Mouse (Mus musculus): ENCODE measurements around the gene Tmem50b. TPM values are rescaled to one million over a fixed set of nuclear protein-coding genes. Genes with fewer than 3 reads are reported as not detected.

Tmem50b gene
- polyA plus RNA-seq, 1 experiment, result 96.4 TPM

DNA sequence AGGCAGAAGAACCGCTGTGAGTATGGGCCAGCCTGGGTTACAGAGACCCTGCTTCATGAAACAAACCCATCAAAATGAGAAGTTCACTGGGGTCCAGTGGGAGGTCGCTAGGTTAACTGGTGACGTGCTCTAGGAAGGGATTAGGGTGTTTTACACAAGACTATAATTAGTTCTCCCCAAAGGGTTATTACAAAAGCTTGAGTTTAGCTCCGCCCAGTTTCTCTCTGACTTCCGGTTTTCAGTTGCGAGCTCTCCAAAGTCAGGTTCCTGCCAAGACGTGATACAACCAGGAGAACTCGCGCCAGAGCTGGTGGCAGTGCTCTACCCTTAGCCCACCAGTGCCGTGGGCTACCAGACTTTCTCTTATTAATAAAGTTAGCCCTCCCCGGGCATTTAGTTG is 13.6 kb upstream of the Tmem50b start:
- DNase-seq (ENCODE audit: extremely low spot score in 1 of 2, low spot score in 1 of 2), result no peak

DNA sequence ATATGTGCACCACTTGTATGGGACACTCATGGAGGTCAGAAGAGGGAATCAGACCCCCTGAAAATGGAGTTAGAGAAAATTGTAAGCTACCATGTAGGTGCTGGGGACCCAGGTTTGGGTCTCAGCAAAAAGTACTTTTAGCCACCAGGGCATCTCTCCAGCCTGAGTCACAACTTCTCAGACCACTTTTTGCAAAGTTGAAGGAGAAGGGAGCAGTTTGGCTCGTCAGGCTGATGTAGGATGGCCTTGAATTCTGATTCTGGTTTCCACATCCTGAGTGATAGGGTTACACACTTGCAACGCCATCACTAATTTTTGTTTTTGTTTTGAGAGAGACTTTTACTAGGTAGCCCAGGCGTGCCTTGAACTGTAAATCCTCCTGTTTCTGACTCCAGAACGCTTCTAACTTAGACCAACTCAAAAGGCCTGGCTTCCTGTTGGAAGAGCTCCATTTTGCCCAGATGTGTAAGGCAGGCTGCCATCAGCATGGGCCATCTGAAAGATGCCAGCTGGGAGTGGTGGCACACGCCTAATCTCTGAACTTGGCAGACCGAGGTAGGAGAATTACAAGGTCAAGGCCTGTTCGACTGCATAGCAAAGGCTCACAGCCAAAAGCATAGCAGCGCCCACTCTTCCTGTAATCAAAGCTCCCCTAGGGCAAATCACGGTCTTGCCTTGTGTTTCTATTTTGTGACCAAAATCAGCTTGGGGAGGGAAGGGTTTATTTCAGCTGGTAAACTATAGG is 12.1 kb upstream of the Tmem50b start:
- no peak for DNase-seq (ENCODE audit: extremely low spot score in 1 of 2, low spot score in 1 of 2)

DNA sequence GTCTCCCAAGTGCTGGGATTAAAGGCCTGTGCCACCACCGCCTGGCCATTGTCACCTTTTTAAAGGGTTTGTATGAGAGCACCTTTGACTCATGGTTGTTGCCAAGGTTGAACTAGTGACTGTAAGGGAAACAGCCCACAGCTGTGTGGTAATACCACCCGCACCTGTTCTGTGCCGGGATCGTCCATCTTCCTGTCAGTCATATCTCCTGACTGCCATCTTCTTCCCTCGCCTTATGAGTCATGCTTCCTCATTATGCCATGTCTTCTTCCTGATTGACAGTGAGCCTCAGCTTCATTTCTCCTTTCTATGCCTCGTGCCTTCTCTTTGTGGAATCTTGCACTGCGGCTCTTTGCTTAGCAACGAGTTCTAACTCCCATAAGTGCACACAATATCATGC is 9.4 kb upstream of the Tmem50b start:
- no peak for DNase-seq (ENCODE audit: extremely low spot score in 1 of 2, low spot score in 1 of 2)

DNA sequence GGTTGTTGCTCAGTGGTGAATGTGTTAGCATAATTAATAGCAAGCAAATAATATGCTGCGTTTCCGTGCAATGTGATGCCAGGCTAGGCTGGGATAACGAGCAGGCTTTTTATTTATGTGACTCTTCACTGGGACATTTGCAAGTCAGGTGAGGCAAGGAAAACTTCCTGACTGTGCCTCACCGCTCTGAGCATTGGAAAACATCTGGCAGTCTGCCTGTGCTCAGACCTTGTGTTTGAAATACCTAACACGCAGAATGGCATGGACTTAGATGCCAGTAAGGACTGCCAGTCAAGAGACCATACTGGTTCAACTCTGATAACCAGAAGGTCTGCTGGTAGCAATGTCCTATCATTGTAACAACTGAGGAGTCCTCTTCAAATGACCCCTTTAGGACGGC is 7.6 kb upstream of the Tmem50b start:
- no peak for DNase-seq (ENCODE audit: extremely low spot score in 1 of 2, low spot score in 1 of 2)

DNA sequence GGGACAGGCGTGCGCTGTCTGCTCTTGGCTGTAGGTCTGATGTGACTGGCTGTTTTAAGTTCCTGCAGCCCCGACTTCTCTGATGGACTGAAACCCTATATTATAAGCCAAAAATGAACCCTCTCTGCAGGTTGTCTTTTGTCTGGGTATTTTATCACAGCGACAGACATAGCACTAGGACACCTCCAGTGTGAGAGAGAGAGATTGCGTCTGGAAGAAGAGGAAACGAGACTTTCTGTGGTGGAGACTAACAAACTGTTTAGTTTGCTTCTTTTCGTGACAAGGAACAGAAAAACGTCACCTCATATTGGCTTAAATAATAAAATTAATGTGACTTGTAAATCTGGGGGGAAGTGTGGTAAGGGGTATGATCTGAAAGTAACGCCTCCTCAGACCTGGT is 4.1 kb upstream of the Tmem50b start:
- DNase-seq (ENCODE audit: extremely low spot score in 1 of 2, low spot score in 1 of 2), result no peak

DNA sequence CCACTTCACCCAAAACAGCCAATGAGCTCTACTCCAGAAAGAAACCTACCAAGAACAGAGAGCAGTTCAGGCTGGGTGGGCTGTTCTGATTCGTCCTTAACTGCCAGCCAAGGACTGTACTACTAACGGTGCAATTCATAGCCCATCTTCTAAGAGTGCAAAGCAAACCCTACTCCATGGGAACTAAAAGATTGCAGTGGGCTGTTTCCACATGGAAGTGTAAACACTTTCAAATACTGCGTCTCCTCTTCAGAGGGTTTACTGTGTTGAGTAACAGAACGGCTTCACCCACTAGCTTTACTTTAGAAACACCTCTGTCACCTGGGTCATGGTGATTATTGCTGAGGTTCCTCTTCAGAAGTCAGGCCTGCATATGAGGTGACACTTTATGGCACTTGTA is 3.5 kb upstream of the Tmem50b start:
- no peak for DNase-seq (ENCODE audit: extremely low spot score in 1 of 2, low spot score in 1 of 2)

DNA sequence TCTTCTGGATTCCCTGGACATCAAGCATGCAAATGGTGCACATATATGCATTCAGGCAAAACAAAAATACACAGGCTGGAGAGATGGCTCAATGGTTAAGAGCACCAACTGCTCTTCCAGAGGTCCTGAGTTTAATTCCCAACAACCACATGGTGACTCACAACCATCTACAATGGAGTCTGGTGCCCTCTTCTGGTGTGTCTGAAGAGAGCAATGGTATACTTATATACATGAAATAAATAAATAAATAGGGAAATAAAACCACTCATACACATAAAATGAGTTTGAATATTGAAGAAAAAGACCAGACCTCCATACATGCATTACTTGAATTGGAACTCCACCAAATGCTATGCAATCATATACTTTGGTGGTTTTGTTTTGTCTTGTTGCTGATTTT is 1.6 kb upstream of the Tmem50b start:
- DNase-seq (ENCODE audit: extremely low spot score in 1 of 2, low spot score in 1 of 2), result no peak

DNA sequence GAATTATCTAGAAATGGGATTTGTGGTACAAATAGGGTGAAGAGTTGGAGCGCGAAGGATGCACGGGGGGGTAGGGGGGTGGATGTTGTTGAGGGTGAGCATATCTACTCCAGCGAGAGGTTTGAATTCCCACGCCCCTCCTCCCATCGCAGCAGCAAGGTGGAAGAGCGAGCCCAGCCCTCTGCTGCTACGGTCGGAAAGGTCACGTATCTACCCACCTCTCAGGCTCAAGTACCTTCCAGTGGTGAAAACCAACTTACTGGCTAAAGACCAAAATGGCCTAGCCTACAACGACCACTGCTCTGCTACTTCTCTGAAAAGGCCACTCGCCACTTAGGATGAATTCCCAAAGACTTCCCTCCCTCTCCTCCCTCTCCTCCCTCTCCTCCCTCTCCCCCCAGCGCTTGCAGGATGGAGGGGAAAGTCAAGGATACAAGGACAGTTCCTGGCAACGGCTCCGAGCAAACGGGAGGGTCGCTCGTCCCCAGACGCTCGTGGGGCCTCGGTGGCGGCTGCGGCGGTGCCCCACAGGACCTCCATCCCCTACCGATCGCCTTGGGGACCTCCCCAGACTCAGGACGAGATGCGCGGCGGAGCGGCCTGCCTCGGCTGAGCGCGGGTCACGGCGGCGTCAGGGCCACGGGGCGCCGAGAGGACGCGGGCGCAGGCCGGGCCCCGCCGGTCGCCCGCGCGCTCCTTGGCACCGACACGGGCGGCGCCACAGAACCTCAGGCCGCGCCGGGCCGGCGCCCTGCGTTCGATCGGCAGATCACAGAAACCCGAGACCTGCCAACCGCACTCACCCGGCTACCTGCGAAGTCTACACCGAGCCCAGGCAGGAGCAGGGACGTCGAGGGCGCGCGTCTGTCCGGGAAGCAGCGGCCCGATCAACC is 575 bp downstream of the Tmem50b start:
- DNase-seq (ENCODE audit: extremely low spot score in 1 of 2, low spot score in 1 of 2), result peak in 1 of 2 experiments; percentile 21

DNA sequence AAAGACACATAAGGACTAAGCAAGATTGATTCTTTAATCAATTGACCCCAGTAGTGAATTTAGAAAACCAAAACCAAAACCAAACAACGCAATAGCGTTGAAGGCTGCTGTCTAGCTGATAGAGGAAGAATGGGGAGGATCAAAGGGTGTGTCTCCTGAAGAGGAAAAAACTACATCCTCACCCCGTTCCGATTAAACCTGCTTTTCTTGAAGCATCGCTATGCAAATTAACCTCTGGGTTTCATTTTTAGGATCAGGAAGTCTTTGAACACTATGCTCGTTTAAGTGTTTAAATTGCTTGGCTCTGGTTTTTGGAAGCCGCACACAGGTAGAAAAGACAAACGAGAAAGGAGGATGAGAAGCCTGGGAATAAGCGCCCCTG is 1.2 kb downstream of the Tmem50b start:
- DNase-seq (ENCODE audit: extremely low spot score in 1 of 2, low spot score in 1 of 2), result no peak

DNA sequence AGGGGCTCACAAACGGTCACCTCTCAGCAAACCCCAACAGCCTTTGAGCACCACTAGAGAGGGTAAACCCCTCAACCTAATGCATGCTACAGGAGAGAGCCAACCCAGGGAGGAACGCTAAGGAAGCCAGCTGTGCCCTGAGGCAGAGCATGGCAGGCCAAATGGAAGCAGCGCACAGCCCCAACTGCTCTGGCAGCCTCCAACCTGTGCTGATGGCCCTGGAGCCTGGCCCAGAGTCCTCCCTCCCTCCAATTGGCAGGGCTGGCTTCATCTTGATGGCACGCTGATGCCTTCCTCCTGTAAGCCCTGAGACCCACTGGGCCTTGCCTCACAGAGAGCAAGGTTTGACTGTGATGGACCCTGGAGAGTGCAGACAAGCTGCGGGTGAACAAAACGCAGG is 2.5 kb downstream of the Tmem50b start:
- DNase-seq (ENCODE audit: extremely low spot score in 1 of 2, low spot score in 1 of 2), result peak in 1 of 2 experiments; percentile 25

DNA sequence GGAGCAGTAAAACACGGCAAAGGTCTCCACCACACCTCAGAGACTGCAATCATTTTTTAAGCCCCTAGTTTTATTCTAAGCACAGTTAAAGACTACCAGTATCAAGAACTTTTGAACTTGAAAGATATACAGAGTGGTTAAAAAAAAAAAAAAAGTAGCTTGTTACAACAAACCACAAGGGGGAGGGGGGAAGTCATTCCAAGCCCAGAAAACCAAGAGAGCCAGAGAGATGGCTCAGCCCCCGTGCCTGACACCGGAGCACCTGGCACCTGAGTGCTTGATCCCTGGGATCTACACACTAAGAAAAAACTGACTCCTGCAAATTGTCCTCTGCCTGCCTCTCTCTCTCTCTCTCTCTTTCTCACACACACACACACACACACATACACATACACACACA is 4.3 kb downstream of the Tmem50b start:
- no peak for DNase-seq (ENCODE audit: extremely low spot score in 1 of 2, low spot score in 1 of 2)

DNA sequence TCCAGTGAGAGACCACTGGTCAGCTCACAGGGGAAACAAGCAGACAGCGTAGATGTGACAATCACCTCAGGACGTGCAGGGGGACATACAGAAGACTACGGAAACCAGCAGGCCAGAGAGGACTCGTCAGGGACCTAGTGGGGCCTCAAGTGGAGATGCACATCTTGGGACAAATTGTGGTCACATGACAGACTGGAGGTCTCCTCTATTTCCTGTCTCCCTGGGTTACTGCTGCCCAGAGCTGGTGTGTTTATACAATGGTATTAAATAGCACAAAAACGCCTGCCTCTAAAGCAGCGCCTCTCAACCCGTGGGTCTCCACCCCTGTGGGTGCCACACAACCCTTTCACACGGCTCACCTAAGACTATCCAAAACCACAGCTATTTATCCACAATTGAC is 5.4 kb downstream of the Tmem50b start:
- DNase-seq (ENCODE audit: extremely low spot score in 1 of 2, low spot score in 1 of 2), result no peak

DNA sequence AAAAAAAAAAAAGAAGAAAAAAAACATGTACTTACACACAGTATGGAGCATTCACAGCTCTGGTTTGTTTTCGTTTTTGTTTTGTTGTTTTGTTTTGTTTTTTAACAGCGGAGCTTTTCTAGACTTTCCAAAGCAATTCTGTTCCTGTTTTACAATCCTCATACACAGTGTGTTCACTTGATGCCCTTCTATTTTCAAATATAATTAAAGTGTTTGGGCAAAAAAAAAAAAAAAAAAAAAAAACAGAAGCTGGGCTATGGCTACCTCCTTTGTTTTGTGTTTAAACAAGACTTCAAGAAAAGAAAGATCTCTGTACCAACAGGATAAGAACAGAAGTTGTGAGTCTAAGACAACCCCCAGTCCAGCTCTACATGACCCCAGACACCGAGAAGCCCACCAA is 8.9 kb downstream of the Tmem50b start:
- no peak for DNase-seq (ENCODE audit: extremely low spot score in 1 of 2, low spot score in 1 of 2)

DNA sequence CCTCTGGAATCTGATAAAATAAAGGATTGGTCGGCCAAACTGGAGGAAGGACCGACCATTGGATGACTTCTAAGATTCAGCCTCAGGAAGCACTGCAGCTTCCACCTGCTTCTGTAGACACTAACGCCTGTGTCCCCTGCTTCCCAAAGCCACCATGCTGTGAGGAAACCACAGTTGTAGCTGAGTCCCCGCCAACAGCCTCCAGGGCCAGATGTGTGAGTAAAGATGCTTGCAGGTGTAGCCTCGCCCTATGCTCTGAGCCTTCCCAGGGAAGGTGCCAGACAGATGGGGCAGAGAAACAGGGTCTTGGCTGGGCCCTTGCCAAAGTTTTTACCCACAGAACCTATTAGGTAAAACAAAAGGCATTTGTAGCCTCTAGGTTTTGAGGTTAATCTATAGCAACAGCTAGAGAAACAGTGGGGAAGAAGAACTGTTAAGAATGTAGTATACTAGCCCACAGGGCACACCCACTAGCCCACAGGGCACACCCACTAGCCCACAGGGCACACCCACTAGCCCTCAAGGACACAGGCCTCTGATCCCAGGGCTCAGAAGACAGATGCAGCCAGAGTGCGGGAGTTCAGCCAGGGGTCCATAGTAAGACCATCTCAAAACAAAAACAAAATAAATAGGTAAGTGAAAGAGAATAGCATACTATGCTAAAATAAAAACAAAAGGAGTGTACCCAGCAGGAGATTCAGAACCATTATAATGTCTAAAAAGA is 9.7 kb downstream of the Tmem50b start:
- DNase-seq (ENCODE audit: extremely low spot score in 1 of 2, low spot score in 1 of 2), result no peak

DNA sequence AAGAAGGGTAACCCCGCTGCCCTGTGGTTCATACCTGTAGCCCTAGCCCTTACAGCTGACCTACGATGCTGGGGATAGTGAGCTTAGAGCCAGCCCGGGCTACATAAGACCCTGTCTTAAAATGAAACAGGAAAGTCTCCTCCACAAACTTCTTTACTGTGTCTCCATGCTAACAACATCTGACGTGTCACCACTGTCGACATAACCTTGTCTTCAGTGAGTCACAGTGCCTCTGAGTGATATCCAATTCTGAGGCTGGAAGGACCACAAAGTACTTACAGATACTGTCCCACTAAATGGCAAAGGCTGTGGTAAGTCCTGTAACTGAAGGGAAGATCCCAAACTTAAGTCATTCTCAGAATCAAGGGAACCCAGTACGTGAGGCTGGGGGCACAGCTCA is 11.4 kb downstream of the Tmem50b start:
- DNase-seq (ENCODE audit: extremely low spot score in 1 of 2, low spot score in 1 of 2), result no peak

DNA sequence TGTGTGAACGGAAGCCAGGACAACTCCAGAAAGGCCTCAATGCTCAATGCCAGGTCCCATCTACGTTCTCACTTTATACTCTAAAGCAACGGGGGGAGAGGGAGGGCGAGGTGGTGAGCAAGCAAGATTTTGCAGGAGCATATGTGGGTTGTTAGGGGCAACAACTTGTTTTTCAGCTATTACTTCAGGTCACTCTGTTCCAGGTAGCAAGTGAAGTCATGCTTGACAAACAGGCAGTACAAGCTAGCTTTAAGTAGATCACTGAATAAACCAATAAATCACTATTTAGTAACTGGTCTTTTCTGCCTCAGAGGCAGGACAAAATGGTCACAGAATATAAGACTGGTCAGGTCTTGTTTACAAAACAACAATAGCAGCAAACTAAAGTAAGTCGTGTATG is 12.0 kb downstream of the Tmem50b start:
- DNase-seq (ENCODE audit: extremely low spot score in 1 of 2, low spot score in 1 of 2), result no peak

DNA sequence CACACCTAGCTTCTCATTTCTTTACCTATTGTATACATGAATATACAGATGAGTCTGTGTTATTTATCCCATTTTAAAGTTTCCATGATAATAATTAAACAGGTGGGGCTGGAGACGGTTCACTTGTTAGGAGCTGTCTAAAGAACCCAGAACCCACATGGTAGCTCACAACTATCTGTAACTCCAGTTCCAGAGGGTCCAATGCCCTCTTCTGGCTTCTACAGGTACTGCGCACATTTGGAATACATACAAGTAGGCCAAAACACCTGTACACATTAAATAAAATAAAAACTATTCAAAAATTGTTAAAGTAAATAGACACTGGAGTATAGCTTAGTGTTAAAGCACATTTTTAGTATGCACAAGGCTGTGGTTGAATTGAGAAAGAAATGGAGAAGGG is 15.3 kb downstream of the Tmem50b start:
- DNase-seq (ENCODE audit: extremely low spot score in 1 of 2, low spot score in 1 of 2), result peak in 1 of 2 experiments; percentile 48

DNA sequence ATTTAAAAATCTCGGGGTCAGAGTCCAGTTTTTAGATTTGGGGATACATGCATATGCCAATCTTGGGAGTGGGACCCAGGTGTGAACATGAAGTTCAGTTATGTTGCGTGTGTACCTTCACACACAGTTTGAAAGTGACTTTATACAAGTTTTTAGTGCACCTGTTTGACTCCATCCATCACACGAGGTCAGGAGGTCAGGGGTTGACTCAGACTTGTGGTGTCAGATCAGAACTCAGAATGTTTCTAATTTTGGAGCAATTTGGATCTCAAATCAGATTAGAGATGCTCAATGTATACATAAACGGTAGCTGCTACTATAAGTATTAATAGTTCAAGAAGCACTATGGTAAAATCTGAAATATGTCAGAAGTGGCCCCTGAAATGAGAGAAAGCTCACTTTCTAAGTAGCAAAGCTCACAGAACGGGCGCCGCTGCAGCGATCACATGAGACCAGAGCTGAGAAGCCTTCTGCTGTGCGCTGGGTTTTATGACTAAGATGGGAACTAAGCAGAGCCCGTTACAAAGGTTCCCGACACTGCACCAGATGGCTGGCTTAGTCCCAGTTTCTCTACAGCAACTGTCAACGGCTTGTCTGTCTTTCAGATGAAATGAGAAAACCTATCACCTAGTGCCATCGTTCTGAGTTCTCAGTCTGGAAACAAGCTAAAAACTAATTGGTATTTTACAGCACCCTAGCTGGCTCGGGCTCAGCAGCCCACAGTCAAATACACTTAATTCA is 18.4 kb downstream of the Tmem50b start:
- peak; percentile 33 to 43 for DNase-seq (ENCODE audit: extremely low spot score in 1 of 2, low spot score in 1 of 2)

DNA sequence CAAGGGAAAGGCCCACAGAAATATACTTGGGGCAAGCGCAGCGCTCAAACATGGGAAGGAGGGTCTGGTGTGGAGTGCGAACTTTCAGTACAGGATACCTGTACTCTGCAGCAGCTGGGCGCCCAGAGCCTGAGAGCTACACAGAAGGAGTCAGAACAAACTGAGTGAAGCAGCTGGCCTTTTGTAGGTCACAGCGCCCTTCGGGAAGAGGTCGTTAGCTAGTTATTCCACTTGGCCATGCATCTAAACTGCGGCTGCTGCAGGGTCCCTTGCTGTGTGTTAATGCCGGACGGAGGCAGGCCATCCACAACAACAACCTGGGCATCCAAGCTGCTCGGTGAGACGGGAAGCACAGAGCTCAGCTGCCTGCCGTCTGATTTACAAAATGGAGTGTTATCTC is 22.4 kb downstream of the Tmem50b start:
- DNase-seq (ENCODE audit: extremely low spot score in 1 of 2, low spot score in 1 of 2), result no peak

DNA sequence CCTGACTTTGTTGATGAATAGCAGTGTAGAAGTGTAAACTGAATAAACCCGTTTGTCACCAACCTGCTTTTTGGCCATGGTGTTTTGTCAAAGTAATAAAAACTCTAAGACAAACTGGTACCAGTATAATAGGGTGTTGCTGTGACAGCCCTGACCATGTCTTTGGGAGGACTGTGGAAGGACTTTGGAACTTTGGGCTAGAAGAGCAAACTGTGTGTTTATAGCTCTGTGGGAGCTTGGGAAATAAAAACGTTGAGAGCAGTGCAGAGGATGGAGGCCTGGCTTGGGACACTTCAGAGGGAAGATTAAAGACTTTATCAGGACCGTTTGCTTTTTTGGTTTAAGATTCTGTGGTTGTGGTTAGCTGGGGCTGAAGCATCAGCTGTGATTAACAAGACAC is 26.5 kb downstream of the Tmem50b start:
- DNase-seq (ENCODE audit: extremely low spot score in 1 of 2, low spot score in 1 of 2), result no peak

DNA sequence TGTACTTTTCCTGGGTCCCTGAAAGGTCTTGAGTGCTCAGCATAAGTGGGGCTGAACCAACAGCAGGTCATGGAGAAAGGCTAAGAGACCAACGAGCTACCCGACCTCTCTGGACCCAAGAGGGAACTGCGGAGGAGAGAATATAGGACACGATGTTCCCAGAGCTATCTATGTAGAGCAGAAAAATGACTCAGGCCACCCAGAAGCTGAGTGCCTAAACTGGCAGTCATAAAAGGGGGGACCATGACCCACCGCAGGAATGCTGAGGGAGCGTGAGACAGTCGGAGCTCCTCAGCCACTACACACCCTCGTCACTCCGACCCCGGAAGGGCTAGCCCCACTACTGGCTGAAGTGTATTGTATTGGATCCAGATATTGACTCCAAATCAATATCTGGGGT is 28.6 kb downstream of the Tmem50b start:
- no peak for DNase-seq (ENCODE audit: extremely low spot score in 1 of 2, low spot score in 1 of 2)
